Mouse (Mus musculus) cerebral cortex, adult 2 months (tissue): ENCODE measurements around the gene Zfp110.

ENCODE experiments used
- WGBS: fragments of 180-500 bp; shearing (Covaris S2); methylation state at CpG from one replicate; pipeline ENCODE4 v1.1.7; 2018; 5-methylcytosine and 5-hydroxymethylcytosine counted together

Gene Zfp110

DNA sequence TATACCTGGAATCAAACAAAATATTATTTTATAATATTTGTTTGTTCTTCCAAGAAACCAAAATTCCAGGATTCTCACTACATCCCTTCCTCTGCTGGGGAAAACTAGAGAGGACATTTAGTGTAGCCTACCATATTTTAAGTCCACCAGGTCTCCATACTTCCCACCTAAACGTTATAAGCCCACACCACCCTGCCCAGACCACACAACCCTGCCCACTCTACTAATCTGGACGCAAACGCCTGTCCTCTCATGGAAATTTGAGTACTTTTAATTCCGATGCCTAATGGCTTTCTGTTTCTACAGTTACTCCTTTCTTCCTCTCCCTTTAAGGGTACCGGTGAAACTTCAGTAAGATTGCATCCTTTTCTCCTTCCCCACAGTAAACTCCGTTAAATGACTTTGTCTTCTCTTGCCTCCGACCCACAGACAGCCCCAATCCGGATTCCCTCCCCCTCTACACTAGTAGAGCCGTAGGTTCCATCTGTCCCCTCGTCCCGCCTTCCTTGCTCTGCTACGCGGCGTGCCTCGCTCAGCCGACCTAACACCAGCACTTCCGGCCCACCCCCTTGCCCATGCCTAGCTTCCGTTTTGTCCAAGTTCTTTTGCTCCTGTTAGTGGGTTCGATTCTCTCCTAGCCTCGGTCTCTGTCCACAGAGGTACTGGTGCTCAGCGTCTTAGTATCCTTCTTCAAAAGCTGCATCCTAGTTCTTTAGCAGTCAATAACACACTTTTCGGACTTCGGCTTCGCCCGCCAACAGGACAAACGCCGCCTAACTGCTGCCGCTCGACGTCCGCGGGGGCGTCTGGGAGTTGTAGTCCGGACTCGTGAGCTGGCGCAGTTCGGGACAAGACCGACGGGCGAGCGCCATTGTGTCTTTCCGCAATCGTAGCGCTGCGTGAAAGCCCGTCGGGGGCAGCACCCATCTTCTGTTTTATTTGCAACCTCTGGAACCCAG is at the start of gene Zfp110:
Gene Zfp110 (plus strand): TSS at position 600 of the 959 bp plus-strand sequence.
- 2% methylated on average over 47 of the region's 47 CpGs for WGBS

DNA sequence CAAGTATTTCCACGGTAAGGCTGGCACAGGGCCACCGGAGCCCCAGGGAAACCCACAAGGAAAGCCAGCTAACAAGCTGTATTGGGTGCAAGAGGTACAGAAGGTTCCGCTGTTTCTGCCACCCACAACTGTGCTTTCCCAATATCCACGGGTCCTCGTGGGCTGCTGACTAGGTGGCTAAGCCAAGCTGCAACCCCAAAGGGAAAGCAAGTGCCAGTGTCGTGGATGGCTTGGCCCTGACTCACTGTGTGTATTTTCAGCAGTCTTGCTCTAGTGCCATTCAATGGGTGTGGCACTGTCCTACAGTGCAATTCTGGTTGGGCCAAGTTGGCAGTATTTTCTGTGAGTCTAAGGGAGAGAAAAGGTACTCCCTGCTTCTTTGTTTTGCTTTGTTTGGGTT is 47.2 kb upstream of the Zfp110 start:
- WGBS = 58% methylated on average over 6 of the region's 6 CpGs

DNA sequence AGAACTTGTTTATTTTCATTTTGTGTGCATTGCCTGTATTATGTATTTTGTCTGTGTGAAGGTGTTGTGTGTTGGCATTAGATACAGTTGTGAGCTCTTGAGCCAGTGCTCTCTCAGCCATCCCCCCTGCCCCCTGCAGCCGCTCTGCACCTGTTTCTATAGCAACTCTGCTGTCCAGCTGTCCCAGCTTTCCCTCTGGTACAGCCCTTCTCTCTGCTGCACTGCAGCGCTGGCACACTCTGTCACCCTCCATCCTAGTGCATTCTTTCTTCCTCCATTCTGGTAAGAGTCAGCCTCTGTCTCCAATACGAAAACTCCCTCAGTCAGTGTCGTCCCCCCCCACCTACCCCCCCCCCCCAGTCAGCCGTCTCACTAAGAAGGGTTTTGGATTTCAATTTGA is 46.5 kb upstream of the Zfp110 start:
- 23% methylated on average over 5 of the region's 5 CpGs for WGBS

- 84% methylated on average over 11 of the region's 11 CpGs for WGBS
Measured at GRCm38 (mm10) chr7:12792624-12793023, 41.9 kb upstream of the Zfp110 start.

DNA sequence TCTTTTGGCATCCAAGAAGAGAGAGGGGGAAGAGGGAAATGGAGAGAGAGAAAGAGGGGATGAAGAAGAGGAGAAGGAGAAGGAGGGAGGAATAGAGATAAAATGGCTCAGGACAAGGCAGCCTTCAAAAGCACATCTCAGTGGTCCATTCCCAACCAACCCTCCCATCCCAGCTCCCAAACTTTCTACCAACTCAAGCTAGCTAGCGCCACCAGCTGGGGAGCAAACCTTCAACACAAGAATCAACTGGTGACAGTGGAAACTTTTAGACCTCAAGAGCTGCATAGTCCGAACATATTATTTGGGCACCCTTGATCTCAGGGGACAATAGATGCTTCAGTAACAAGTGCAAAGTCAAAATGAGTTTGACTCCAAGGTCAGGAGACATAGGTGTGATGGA is 36.6 kb upstream of the Zfp110 start:
- 70% methylated on average over 2 of the region's 2 CpGs for WGBS

- 76% methylated on average over 1 of the region's 1 CpGs for WGBS
Measured at GRCm38 (mm10) chr7:12799554-12799953, 35.0 kb upstream of the Zfp110 start.

GRCm38 (mm10) chr7:12802866-12803726 is 31.5 kb upstream of the Zfp110 start, which contains the start of gene Zscan18:
Gene Zscan18, minus strand, starts transcription at chr7:12803635.
- WGBS = 3% methylated on average over 31 of the region's 31 CpGs

GRCm38 (mm10) chr7:12803727-12804071 is 30.9 kb upstream of the Zfp110 start:
- 1% methylated on average over 16 of the region's 16 CpGs for WGBS

- WGBS = 97% methylated on average over 8 of the region's 8 CpGs
Measured at GRCm38 (mm10) chr7:12815566-12815965, 19.0 kb upstream of the Zfp110 start.

GRCm38 (mm10) chr7:12818521-12819295 is 15.9 kb upstream of the Zfp110 start, which contains the start of gene Zfp329:
Gene Zfp329, minus strand, starts transcription at chr7:12818858.
- 1% methylated on average over 40 of the region's 40 CpGs for WGBS

GRCm38 (mm10) chr7:12835193-12835671 is 671 bp downstream of the Zfp110 start:
- 8% methylated on average over 13 of the region's 13 CpGs for WGBS

- 96% methylated on average over 4 of the region's 4 CpGs for whole genome bisulfite sequencing
Measured at GRCm38 (mm10) chr7:12835779-12836178, 1.2 kb downstream of the Zfp110 start.

DNA sequence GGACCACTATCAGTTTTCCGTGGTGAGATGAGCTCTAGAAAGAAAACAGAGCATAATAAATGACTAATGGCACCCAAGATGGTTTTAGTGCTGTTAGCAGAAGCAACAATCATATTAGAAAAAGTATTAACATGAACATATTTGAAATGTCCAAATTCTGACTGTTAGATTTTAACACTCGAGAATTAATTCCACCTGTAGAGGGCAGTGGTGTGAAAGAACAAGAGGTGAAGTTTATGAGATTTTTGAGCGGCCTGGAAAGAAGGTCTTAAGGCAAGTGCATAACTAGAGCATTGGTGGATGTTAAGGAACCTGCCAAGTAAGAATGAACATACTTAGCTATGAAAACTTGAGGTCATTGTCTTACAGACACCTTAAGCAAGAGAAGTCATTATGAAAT is 39.7 kb downstream of the Zfp110 start:
- WGBS = 18% methylated on average over 3 of the region's 3 CpGs

DNA sequence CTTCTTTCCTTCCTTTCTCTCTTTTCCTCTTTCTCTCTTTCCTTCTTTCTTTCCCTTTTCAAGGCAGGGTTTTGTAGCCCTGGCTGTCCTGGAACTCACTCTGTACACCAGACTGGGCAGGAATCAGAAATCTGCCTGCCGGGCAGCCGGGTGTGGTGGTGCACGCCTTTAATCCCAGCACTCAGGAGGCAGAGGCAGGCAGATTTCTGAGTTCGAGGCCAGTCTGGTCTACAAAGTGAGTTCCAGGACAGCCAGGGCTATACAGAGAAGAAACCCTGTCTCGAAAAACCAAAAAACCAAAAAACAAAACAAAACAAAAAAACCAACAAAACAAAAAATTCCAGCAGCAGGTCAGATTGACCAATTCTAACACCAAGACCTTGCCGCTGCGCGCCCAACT is 45.9 kb downstream of the Zfp110 start:
- 33% methylated on average over 8 of the region's 8 CpGs for WGBS

GRCm38 (mm10) chr7:12880911-12881660 is 46.5 kb downstream of the Zfp110 start, which contains the start of gene Zfp128:
Gene Zfp128, plus strand, starts transcription at chr7:12881177.
- under 1% methylated on average over 35 of the region's 35 CpGs for WGBS

DNA sequence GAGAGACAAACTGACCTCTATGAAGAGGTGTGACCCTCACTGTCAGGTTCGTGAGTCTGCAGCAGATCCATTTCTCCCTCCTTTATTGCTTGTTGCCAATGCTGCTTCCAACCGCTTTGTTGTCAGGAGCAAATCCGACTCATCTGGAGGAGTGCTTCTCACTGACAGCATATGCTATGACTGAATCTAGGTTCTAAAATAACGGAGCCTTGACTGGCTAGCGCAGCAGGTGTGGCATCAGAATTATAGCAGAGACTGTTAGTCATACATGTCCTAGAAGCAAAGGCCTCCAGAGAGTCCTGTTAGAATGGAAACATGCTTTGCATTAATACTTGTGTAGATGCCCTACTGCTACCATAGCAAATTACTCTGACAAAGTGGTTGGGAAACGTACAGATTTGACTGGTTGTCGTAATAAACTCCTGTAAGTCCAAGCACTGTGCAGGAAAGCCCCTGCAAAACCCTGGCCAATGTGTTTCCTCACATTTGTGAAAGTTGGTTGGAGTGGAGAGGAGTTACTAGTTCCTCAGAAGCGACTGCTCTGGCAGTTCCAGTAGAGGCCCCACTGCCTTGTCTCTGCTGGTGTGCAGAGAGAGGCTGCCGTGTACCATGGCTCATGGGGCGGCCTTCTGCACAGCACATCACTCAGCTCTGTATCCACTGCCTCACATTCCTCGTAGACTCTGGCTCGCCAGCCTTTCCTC is 52.2 kb downstream of the Zfp110 start:
- 73% methylated on average over 12 of the region's 12 CpGs for WGBS

GRCm38 (mm10) chr7:12887585-12887984 is 53.0 kb downstream of the Zfp110 start:
- 88% methylated on average over 5 of the region's 5 CpGs for WGBS

GRCm38 (mm10) chr7:12890928-12891327 is 56.4 kb downstream of the Zfp110 start:
- 95% methylated on average over 14 of the region's 14 CpGs for WGBS

- WGBS = 58% methylated on average over 1 of the region's 1 CpGs
Measured at GRCm38 (mm10) chr7:12891334-12891733, 56.8 kb downstream of the Zfp110 start.
